Mouse (Mus musculus) heart, postnatal 0 days (tissue): ENCODE data around the gene Oas1a.

ENCODE experiments used
- CTCF ChIP-seq: IDR thresholded peaks from 2 replicates; pipeline ENCODE4 v1.5.1; 2016; ENCODE audit warnings: antibody characterized with exemption, control low read depth, low read depth
- EP300 ChIP-seq: IDR thresholded peaks from 2 replicates; pipeline ENCODE4 v1.6.1; 2016; ENCODE audit warnings: antibody characterized with exemption, low read depth

- TF ChIP-seq CTCF (no peak), EP300 (no peak)
Observed at GRCm38 (mm10) chr5:120938586-120938985, 31.3 kb upstream of the Oas1a start.
